Mouse (Mus musculus) bone marrow, adult 2 months (tissue): Measurements from ENCODE around the gene Smim26.

ENCODE experiments used
- CTCF ChIP-seq: fragments of 200-500 bp; IDR thresholded peaks from 2 replicates; pipeline ENCODE4 v1.5.1; 2011; ENCODE audit warnings: low read length, control low read depth; ENCODE audit not compliant: control insufficient read depth, insufficient read depth
- POLR2A ChIP-seq: fragments of 200-500 bp; IDR thresholded peaks from 2 replicates; pipeline ENCODE4 v1.6.1; 2011; ENCODE audit warnings: low read depth, mild to moderate bottlenecking, control low read depth, low read length, borderline replicate concordance; ENCODE audit not compliant: control insufficient read depth

- TF ChIP-seq CTCF (no peak), POLR2A (no peak)
Measured at GRCm38 (mm10) chr2:144544630-144545029, 49.2 kb upstream of the Smim26 start.
